Mouse (Mus musculus) left cerebral cortex, adult 18-20 months (tissue): Measurements from ENCODE around the gene Kmt5b. TPM values are rescaled to one million over a fixed set of nuclear protein-coding genes. Genes with fewer than 3 reads are reported as not detected.

Source experiments
- DNase-seq, 2 experiments: peaks; one replicate each; pipeline ENCODE4 v3.0.0; 2021 to 2022; ENCODE audit warnings: low spot score in 2 of 2, mixed read lengths in 1 of 2
- total RNA-seq, 2 experiments: library from RNA; stranded (reverse); gene quantifications; 2 replicates each; pipeline ENCODE4 v1.2.3; 2021

The Kmt5b gene
- total RNA-seq, 2 experiments from 2014 or later = 48.8 to 49.8 TPM

GRCm38 (mm10) chr19:3864960-3865359 is 97.7 kb downstream of the Kmt5b start:
- no peak for DNase-seq

Other genes with a start within 250 kb of the Kmt5b start
- 10 to 100 TPM; 75.9 to 80.3 TPM for gene Ppp6r3, start 191.7 kb upstream of the Kmt5b start, total RNA-seq
- 1 to 10 TPM; 7.3 to 8.3 TPM for gene Lrp5, start 80.9 kb upstream of the Kmt5b start, total RNA-seq
- 10 to 100 TPM; 31.7 to 32.1 TPM for gene 1810055G02Rik, start 59.1 kb upstream of the Kmt5b start, total RNA-seq
- gene Chka, start 84.4 kb downstream of the Kmt5b start, total RNA-seq = 10 to 100 TPM; 82.4 to 88.0 TPM
- 10 to 100 TPM; 22.4 to 23.0 TPM for gene Tcirg1, start 139.7 kb downstream of the Kmt5b start, total RNA-seq
- 100 to 1,000 TPM; 141 to 148 TPM for gene Ndufs8, start 145.4 kb downstream of the Kmt5b start, total RNA-seq
- 1 to 10 TPM; 3.0 to 4.2 TPM for gene Aldh3b1, start 162.4 kb downstream of the Kmt5b start, total RNA-seq
- gene Unc93b1, start 167.8 kb downstream of the Kmt5b start, total RNA-seq = 10 to 100 TPM; 14.6 to 16.6 TPM
- gene Aldh3b3, start 191.2 kb downstream of the Kmt5b start, total RNA-seq = under 1 TPM in 1 of 2 experiments, not detected in 1; 0.23 TPM
- 1 to 10 TPM; 1.1 to 1.3 TPM for gene Aldh3b2, start 204.9 kb downstream of the Kmt5b start, total RNA-seq
- gene Acy3, start 219.1 kb downstream of the Kmt5b start, total RNA-seq = 1 to 10 TPM; 2.6 to 5.2 TPM
- gene Tbx10, start 225.3 kb downstream of the Kmt5b start, total RNA-seq = not detected
- 10 to 100 TPM in 1 of 2 experiments, 1 to 10 TPM in 1; 8.9 to 10.8 TPM for gene Nudt8, start 233.2 kb downstream of the Kmt5b start, total RNA-seq
- gene Gm49405, start 233.2 kb downstream of the Kmt5b start, total RNA-seq = 1 to 10 TPM; 1.0 to 1.5 TPM
- gene Doc2g, start 235.9 kb downstream of the Kmt5b start, total RNA-seq = 1 to 10 TPM; 3.5 to 4.9 TPM
- 100 to 1,000 TPM; 265 to 266 TPM for gene Ndufv1, start 245.4 kb downstream of the Kmt5b start, total RNA-seq